Mouse (Mus musculus): ENCODE measurements around the gene Sfrp5.

DNA sequence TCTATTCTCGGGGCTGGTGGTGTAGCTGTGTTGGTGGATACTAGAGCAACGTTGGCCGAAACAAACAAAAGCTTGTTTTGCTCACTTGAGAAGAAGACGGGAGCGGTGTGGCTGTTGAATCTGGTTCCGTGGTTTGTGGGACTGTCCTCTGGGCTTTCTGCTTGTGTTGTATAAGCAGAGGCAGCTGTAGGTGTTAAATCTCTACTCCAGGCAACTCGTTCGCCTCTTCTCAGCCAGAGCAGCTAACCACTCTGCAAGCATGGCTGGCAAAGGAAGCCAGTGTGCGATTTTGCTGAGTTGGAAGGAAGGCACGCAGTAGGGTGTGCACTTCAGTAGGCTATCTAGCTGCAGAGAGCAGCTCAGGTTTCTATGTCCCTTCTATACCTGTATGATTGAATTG is 24.4 kb upstream of the Sfrp5 start:
- no peak for TF ChIP-seq TAL1 (IDR thresholded peaks at IDR 0.05; ENCODE audit: low read length)
- TF ChIP-seq GATA1 (IDR thresholded peaks at IDR 0.05; ENCODE audit: low read length), result no peak

Data from erythroblast, embryonic 14.5 days (primary cell).